Mouse (Mus musculus): ENCODE data around the gene Flvcr2. TPM values are rescaled to one million over a fixed set of nuclear protein-coding genes. Genes with fewer than 3 reads are reported as not detected.

Gene Flvcr2
- polyA plus RNA-seq, 1 experiment = 0.74 TPM

- no peak overlapping the region for H3K4me2 ChIP-seq (ENCODE audit: low read depth)
- H3K79me2 ChIP-seq (ENCODE audit: control insufficient read depth, insufficient read depth) = no peaks in the 10 kb centered on the region
- no peak for TF ChIP-seq REST (IDR thresholded peaks at IDR 0.05; ENCODE audit: insufficient read depth, insufficient read length)
- TF ChIP-seq USF1 (IDR thresholded peaks at IDR 0.05; ENCODE audit: low read depth) = no peak
- TF ChIP-seq POLR2A (IDR thresholded peaks at IDR 0.05; ENCODE audit: insufficient read length, low read depth) = no peak
- no peak for TF ChIP-seq TCF12 (IDR thresholded peaks at IDR 0.05; ENCODE audit: insufficient read depth, poor library complexity, severe bottlenecking)
- no peak for TF ChIP-seq MAX (IDR thresholded peaks at IDR 0.05; ENCODE audit: low read depth)
- no peak for TF ChIP-seq E2F4 (IDR thresholded peaks at IDR 0.05; ENCODE audit: insufficient read depth)
- TF ChIP-seq SRF (IDR thresholded peaks at IDR 0.05; ENCODE audit: control insufficient read depth, insufficient read length, low read depth) = no peak
- no peak for TF ChIP-seq TCF3 (IDR thresholded peaks at IDR 0.05; ENCODE audit: insufficient read length, low read depth)
- no peak for TF ChIP-seq MYOD1 (IDR thresholded peaks at IDR 0.05; ENCODE audit: control insufficient read depth in 1 of 3, insufficient read length in 2 of 3, low read depth in 2 of 3)
- no peak for TF ChIP-seq POLR2AphosphoS2 (IDR thresholded peaks at IDR 0.05; ENCODE audit: insufficient read length, low read depth)
- no peak for TF ChIP-seq CEBPB (IDR thresholded peaks at IDR 0.05; ENCODE audit: insufficient read depth, poor library complexity, severe bottlenecking)
- no peak for TF ChIP-seq MYOG (IDR thresholded peaks at IDR 0.05; ENCODE audit: control insufficient read depth in 1 of 3, insufficient read depth in 1 of 3, insufficient read length in 2 of 3, low read depth in 2 of 3)
- no peak overlapping the region for H3K4me3 ChIP-seq
- no peak overlapping the region for H3ac ChIP-seq (ENCODE audit: control insufficient read depth, insufficient read length)
- no peaks in the 10 kb centered on the region for H3K36me3 ChIP-seq (ENCODE audit: control insufficient read depth, insufficient read depth)
- H3K27me3 ChIP-seq (ENCODE audit: control insufficient read depth, insufficient read depth, insufficient read length) = peaks cover 25% of the 10 kb centered on the region
Measured at GRCm38 (mm10) chr12:85728181-85728580, 18.2 kb upstream of the Flvcr2 start.

DNA sequence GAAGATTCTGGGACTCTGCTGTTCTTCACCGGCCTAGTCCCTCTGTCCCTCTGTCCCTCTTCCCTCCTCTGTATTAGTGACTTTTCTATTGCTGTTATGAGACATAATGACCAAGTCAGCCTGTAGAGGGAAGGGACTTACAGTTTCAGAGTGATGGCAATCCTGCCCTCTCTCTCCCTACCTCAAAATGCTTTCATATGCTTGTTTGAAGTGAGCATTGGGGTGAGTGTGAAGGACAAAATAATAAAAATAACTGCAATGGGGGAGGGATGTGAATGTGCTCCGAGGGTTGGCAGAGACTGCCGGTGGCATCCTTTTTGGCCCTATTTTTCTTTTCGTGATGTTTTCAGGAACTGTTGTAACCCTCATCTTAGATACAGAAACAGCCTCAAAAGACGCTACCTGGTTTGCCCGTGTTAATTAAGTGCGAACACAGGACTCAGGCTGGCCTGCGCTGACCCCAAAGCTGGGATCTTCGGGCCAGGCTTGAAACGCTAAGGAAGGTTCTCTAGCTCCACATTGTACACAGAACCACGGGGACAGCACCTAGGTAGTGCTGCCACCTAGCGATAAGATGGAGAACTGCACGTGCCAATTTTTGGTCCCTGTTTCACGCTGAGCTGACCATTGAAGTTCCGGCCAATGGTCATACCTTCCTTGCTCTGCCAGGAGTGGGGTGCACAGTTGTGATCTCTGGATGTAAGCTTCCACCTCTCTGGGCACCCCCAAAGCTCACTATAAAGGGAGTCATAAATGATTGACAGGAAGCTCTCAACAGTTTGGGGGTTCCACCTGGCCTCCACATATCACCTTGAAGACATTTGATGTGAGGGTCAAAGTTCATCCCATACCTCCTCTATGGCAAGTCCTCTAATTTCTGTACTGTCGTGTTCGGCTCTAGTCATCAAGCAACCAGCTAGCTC, 17.1 kb upstream of the Flvcr2 start:
- Histone ChIP-seq H3K4me2 (ENCODE audit: low read depth) (no peak overlapping the region), H3K4me3 (no peak overlapping the region), H3K79me2 (ENCODE audit: control insufficient read depth, insufficient read depth) (no peaks in the 10 kb centered on the region), H3K36me3 (ENCODE audit: control insufficient read depth, insufficient read depth) (no peaks in the 10 kb centered on the region), H3ac (ENCODE audit: control insufficient read depth, insufficient read length) (no peak overlapping the region), H3K27me3 (ENCODE audit: control insufficient read depth, insufficient read depth, insufficient read length) (peaks cover 16% of the 10 kb centered on the region)
- TF ChIP-seq USF1 (IDR thresholded peaks at IDR 0.05; ENCODE audit: low read depth) (no peak), REST (IDR thresholded peaks at IDR 0.05; ENCODE audit: insufficient read depth, insufficient read length) (no peak), TCF3 (IDR thresholded peaks at IDR 0.05; ENCODE audit: insufficient read length, low read depth) (no peak), MAX (IDR thresholded peaks at IDR 0.05; ENCODE audit: low read depth) (no peak), POLR2AphosphoS2 (IDR thresholded peaks at IDR 0.05; ENCODE audit: insufficient read length, low read depth) (no peak), CEBPB (IDR thresholded peaks at IDR 0.05; ENCODE audit: insufficient read depth, poor library complexity, severe bottlenecking) (no peak), POLR2A (IDR thresholded peaks at IDR 0.05; ENCODE audit: insufficient read length, low read depth) (no peak), MYOD1 (IDR thresholded peaks at IDR 0.05; ENCODE audit: control insufficient read depth in 1 of 3, insufficient read length in 2 of 3, low read depth in 2 of 3) (no peak), MYOG (IDR thresholded peaks at IDR 0.05; ENCODE audit: control insufficient read depth in 1 of 3, insufficient read depth in 1 of 3, insufficient read length in 2 of 3, low read depth in 2 of 3) (no peak), SRF (IDR thresholded peaks at IDR 0.05; ENCODE audit: control insufficient read depth, insufficient read length, low read depth) (no peak), E2F4 (IDR thresholded peaks at IDR 0.05; ENCODE audit: insufficient read depth) (no peak), TCF12 (IDR thresholded peaks at IDR 0.05; ENCODE audit: insufficient read depth, poor library complexity, severe bottlenecking) (no peak)

DNA sequence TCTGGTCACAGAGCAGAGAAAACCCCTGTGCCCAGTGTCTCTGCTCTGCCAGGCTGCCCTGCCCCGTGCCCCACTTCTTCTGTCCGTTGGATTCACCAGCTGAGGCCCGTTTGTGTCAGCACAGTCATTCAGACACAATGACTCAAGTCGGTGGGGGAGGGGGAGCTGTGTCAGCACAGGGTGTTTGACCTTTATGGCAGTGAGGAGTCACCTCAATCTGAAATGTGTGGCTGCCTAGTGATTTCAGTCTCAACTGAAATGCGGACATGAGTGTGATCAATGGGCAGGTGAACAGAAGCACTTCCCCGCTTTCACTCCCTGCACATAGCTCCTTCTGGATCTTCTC, 16.4 kb upstream of the Flvcr2 start:
- H3ac ChIP-seq (ENCODE audit: control insufficient read depth, insufficient read length) = no peak overlapping the region
- H3K79me2 ChIP-seq (ENCODE audit: control insufficient read depth, insufficient read depth) = no peaks in the 10 kb centered on the region
- no peak overlapping the region for H3K4me2 ChIP-seq (ENCODE audit: low read depth)
- H3K4me3 ChIP-seq = no peak overlapping the region
- no peak for TF ChIP-seq USF1 (IDR thresholded peaks at IDR 0.05; ENCODE audit: low read depth)
- no peak for TF ChIP-seq CEBPB (IDR thresholded peaks at IDR 0.05; ENCODE audit: insufficient read depth, poor library complexity, severe bottlenecking)
- TF ChIP-seq TCF3 (IDR thresholded peaks at IDR 0.05; ENCODE audit: insufficient read length, low read depth) = no peak
- no peak for TF ChIP-seq MYOG (IDR thresholded peaks at IDR 0.05; ENCODE audit: control insufficient read depth in 1 of 3, insufficient read depth in 1 of 3, insufficient read length in 2 of 3, low read depth in 2 of 3)
- TF ChIP-seq POLR2A (IDR thresholded peaks at IDR 0.05; ENCODE audit: insufficient read length, low read depth) = no peak
- TF ChIP-seq MYOD1 (IDR thresholded peaks at IDR 0.05; ENCODE audit: control insufficient read depth in 1 of 3, insufficient read length in 2 of 3, low read depth in 2 of 3) = no peak
- TF ChIP-seq TCF12 (IDR thresholded peaks at IDR 0.05; ENCODE audit: insufficient read depth, poor library complexity, severe bottlenecking) = no peak
- TF ChIP-seq MAX (IDR thresholded peaks at IDR 0.05; ENCODE audit: low read depth) = no peak
- no peak for TF ChIP-seq SRF (IDR thresholded peaks at IDR 0.05; ENCODE audit: control insufficient read depth, insufficient read length, low read depth)
- no peak for TF ChIP-seq POLR2AphosphoS2 (IDR thresholded peaks at IDR 0.05; ENCODE audit: insufficient read length, low read depth)
- TF ChIP-seq REST (IDR thresholded peaks at IDR 0.05; ENCODE audit: insufficient read depth, insufficient read length) = no peak
- TF ChIP-seq E2F4 (IDR thresholded peaks at IDR 0.05; ENCODE audit: insufficient read depth) = no peak
- H3K36me3 ChIP-seq (ENCODE audit: control insufficient read depth, insufficient read depth) = no peaks in the 10 kb centered on the region
- H3K27me3 ChIP-seq (ENCODE audit: control insufficient read depth, insufficient read depth, insufficient read length) = peaks cover 10% of the 10 kb centered on the region

DNA sequence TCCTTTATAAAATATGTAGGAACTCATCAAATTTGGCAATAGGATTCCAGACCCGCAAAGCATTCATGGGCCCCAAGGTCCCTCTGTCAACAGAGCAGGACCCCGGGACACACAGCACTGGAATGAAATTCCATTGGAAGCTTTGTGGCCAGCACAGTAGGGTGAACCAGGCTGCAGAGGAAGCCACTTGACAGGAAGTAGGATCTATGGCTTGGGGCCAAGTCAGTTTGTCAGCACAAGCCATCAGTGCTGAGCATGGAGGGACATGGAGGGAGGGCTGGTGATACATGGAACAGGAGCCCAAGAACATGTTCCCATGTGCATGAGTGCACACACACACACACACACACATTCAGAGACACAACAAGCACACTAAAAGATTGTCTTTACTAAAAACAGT, 10.1 kb upstream of the Flvcr2 start:
- peaks cover 6% of the 10 kb centered on the region for H3K27me3 ChIP-seq (ENCODE audit: control insufficient read depth, insufficient read depth, insufficient read length)
- no peak overlapping the region for H3ac ChIP-seq (ENCODE audit: control insufficient read depth, insufficient read length)
- TF ChIP-seq USF1 (IDR thresholded peaks at IDR 0.05; ENCODE audit: low read depth) = no peak
- no peak for TF ChIP-seq CEBPB (IDR thresholded peaks at IDR 0.05; ENCODE audit: insufficient read depth, poor library complexity, severe bottlenecking)
- TF ChIP-seq POLR2AphosphoS2 (IDR thresholded peaks at IDR 0.05; ENCODE audit: insufficient read length, low read depth) = no peak
- TF ChIP-seq E2F4 (IDR thresholded peaks at IDR 0.05; ENCODE audit: insufficient read depth) = no peak
- TF ChIP-seq TCF3 (IDR thresholded peaks at IDR 0.05; ENCODE audit: insufficient read length, low read depth) = no peak
- no peak for TF ChIP-seq POLR2A (IDR thresholded peaks at IDR 0.05; ENCODE audit: insufficient read length, low read depth)
- no peak for TF ChIP-seq MYOD1 (IDR thresholded peaks at IDR 0.05; ENCODE audit: control insufficient read depth in 1 of 3, insufficient read length in 2 of 3, low read depth in 2 of 3)
- H3K4me2 ChIP-seq (ENCODE audit: low read depth) = no peak overlapping the region
- H3K36me3 ChIP-seq (ENCODE audit: control insufficient read depth, insufficient read depth) = no peaks in the 10 kb centered on the region
- H3K4me3 ChIP-seq = no peak overlapping the region
- no peaks in the 10 kb centered on the region for H3K79me2 ChIP-seq (ENCODE audit: control insufficient read depth, insufficient read depth)
